Mouse (Mus musculus) forebrain, embryonic 10.5 days (tissue): ENCODE measurements around the gene Kcnma1. TPM values are rescaled to one million over a fixed set of nuclear protein-coding genes. Genes with fewer than 3 reads are reported as not detected.

Experiments
- DNase-seq: peaks from one replicate; pipeline ENCODE4 v3.0.0-alpha.2; 2017; ENCODE audit warnings: low spot score; ENCODE audit errors: extremely low spot score
- H3K27ac ChIP-seq: fragments of 300-500 bp; sonication (generic); 2 replicates; pipeline ENCODE4 v1.5.1; 2016; ENCODE audit warnings: mild to moderate bottlenecking
- H3K27me3 ChIP-seq: fragments of 300-500 bp; sonication (generic); 2 replicates; pipeline ENCODE4 v1.6.1; 2016; ENCODE audit warnings: mild to moderate bottlenecking; ENCODE audit not compliant: poor library complexity, severe bottlenecking
- H3K36me3 ChIP-seq: fragments of 300-500 bp; sonication (generic); replicated peaks from 2 replicates; pipeline ENCODE4 v1.6.1; 2016; ENCODE audit warnings: mild to moderate bottlenecking, moderate library complexity
- H3K4me1 ChIP-seq: fragments of 300-500 bp; sonication (generic); 2 replicates; pipeline ENCODE4 v1.6.1; 2016
- H3K4me3 ChIP-seq: fragments of 300-500 bp; sonication (generic); 2 replicates; pipeline ENCODE4 v1.5.1; 2016; ENCODE audit warnings: mild to moderate bottlenecking, moderate library complexity
- H3K9me3 ChIP-seq: fragments of 300-500 bp; sonication (generic); 2 replicates; pipeline ENCODE4 v1.6.1; 2016; ENCODE audit warnings: mild to moderate bottlenecking, moderate library complexity
- WGBS: fragments of 180-500 bp; shearing (Covaris S2); methylation state at CpG from one replicate; pipeline ENCODE4 v1.1.7; 2016; 5-methylcytosine and 5-hydroxymethylcytosine counted together
- polyA plus RNA-seq: library from polyadenylated mRNA; unstranded; fragments of >200 nt; fragmentation: Nextera tagmentation; extraction: Ambion mirVana; gene quantifications from 2 replicates; pipeline ENCODE4 v1.2.1, GENCODE M21; 2016

Gene Kcnma1
- polyA plus RNA-seq, 1 experiment from 2014 or later = 0.32 TPM

DNA sequence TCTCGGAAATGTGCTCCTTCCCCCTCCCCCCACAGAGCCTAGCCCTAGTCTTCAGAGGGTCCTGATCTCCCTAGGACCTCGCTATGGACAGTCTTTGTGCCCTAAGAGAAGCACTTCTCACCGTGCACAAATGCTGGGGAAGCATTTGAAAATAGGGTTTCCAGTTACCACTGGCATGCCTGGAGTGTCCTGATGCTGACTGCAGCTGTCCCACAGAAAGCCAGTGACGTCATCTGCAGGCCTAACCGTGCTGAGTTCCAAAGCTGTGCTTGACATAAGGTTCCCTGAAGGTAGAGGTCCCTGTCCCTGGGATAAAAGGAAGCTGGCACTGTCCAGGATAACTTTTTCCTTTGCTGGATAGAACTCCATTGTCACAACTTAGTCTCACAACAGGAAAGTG is 71.1 kb downstream of the Kcnma1 start:
- Histone ChIP-seq H3K27me3 (no peaks in the 10 kb centered on the region), H3K9me3 (no peaks in the 10 kb centered on the region), H3K36me3 (no peaks in the 10 kb centered on the region), H3K27ac (no peak overlapping the region), H3K4me1 (peaks cover 7% of the 10 kb centered on the region; the same call in 1 of the 2 replicates), H3K4me3 (no peak overlapping the region)
- no peak for DNase-seq
- 51% methylated on average over 5 of the region's 5 CpGs for WGBS

DNA sequence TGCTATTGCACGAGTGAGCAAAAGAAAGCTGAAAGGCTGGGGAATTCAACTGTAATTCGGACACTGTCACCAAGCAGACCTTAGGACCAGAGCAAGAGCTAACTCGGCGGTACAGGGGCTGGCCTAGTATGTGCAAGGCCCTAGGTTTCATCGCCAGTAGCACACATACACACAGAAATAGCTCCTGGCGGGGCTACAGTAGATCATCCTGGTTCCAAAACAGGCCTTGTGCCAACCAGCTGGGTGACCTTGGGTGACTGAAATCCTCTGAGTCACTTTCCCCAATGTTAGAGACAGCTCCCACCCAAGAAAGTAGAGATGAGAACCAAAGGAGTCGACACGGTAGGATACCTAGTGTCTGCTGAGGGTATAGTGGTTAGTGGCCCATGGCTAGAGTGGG is 72.2 kb downstream of the Kcnma1 start:
- Histone ChIP-seq H3K36me3 (no peaks in the 10 kb centered on the region), H3K4me1 (peaks cover 7% of the 10 kb centered on the region; the same call in 1 of the 2 replicates), H3K27me3 (no peaks in the 10 kb centered on the region), H3K27ac (no peak overlapping the region), H3K9me3 (no peaks in the 10 kb centered on the region), H3K4me3 (no peak overlapping the region)
- WGBS = 90% methylated on average over 8 of the region's 8 CpGs
- DNase-seq = no peak

DNA sequence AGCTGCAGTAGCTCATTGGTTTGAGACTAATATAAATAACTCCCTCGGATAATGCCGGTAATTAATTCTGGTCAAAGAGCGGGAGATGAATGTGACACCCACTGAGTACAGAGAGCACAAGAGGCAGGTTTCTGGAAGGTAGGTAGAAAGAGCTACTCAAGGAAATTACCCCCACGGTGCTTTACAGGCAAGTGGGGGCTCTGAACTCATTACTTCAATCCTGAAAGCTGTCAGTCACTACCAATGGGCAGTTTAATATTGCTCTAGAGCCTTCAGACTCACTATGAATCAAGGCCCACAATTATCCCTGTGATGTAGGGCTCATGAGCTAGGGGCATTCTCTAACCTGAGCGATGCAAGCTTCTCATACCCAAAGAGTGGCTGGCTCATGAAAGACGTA is 79.3 kb downstream of the Kcnma1 start:
- Histone ChIP-seq H3K27ac (no peak overlapping the region), H3K9me3 (no peaks in the 10 kb centered on the region), H3K4me3 (no peak overlapping the region), H3K4me1 (peaks cover 4% of the 10 kb centered on the region), H3K27me3 (no peaks in the 10 kb centered on the region), H3K36me3 (no peaks in the 10 kb centered on the region)
- 75% methylated on average over 6 of the region's 6 CpGs for WGBS
- no peak for DNase-seq

DNA sequence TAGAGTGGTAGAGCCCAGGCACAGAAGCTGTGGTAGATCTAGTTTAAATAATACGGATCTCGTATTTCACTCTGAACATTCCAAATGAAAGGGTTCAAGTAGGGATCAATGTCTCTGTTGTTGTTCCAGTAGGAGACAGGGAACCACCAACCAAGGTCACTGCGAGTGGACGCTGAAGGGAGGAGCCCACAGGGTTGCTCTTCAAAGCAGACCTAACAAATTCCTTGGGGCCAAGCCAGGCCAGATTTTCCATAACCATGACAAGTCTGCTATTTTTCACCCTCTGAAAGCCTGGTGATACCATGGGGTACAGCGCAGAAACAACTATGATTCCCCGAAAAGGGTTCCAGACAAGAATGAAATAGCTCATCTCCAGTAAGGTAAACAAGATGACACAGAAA is 82.6 kb downstream of the Kcnma1 start:
- no peaks in the 10 kb centered on the region for H3K27me3 ChIP-seq
- H3K9me3 ChIP-seq = no peaks in the 10 kb centered on the region
- H3K27ac ChIP-seq = no peak overlapping the region
- no peak overlapping the region for H3K4me3 ChIP-seq
- WGBS = 81% methylated on average over 6 of the region's 6 CpGs
- H3K4me1 ChIP-seq = peaks cover 3% of the 10 kb centered on the region; the same call in 1 of the 2 replicates
- no peaks in the 10 kb centered on the region for H3K36me3 ChIP-seq
- no peak for DNase-seq

DNA sequence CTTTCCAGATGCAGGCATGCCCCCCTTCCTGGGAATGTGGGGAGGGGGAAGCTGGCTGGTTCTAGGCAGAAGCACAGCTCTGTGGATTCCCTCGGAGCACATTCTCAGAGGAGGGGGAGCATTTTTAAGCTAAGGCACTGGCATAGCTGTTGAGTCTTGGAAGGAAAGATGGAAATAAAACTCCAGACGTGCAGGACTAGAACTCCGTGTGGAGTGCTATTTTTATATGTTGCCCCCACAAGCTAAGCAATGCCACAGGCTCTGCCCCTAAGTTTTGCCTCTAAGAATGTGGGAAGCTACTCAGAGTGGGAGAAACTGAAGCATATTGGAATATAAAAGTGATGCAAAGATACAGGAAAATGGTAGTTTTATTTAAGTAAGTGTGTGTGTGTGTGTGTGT is 85.1 kb downstream of the Kcnma1 start:
- H3K36me3 ChIP-seq = no peaks in the 10 kb centered on the region
- WGBS = 88% methylated on average over 3 of the region's 3 CpGs
- peaks cover 3% of the 10 kb centered on the region; the same call in 1 of the 2 replicates for H3K4me1 ChIP-seq
- H3K4me3 ChIP-seq = no peak overlapping the region
- DNase-seq = no peak
- H3K9me3 ChIP-seq = no peaks in the 10 kb centered on the region
- no peak overlapping the region for H3K27ac ChIP-seq
- H3K27me3 ChIP-seq = no peaks in the 10 kb centered on the region

DNA sequence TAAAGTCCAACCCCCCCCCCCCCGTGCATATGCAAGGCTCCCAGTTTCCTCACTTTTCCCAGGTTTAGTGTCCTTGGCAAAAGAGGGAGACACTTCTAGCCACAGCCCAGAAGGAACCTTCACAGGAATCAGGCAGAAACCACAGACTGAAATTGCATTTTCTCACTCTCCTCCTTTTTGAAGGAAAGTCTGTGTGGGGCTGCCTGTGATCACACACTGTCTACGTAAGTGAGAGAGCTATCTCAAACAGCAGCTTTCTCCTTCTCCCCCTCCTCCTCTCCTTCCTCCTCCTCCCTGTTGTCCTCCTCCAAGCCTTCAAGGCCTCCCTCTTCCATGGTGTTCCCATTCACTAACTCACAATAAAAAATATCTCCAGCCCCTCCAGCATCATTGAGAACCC is 90.9 kb downstream of the Kcnma1 start:
- no peak overlapping the region for H3K4me3 ChIP-seq
- H3K27me3 ChIP-seq = no peaks in the 10 kb centered on the region
- no peaks in the 10 kb centered on the region for H3K9me3 ChIP-seq
- no peaks in the 10 kb centered on the region for H3K36me3 ChIP-seq
- no peaks in the 10 kb centered on the region for H3K4me1 ChIP-seq
- no peak overlapping the region for H3K27ac ChIP-seq
- 79% methylated on average over 2 of the region's 2 CpGs for WGBS
- DNase-seq = no peak

DNA sequence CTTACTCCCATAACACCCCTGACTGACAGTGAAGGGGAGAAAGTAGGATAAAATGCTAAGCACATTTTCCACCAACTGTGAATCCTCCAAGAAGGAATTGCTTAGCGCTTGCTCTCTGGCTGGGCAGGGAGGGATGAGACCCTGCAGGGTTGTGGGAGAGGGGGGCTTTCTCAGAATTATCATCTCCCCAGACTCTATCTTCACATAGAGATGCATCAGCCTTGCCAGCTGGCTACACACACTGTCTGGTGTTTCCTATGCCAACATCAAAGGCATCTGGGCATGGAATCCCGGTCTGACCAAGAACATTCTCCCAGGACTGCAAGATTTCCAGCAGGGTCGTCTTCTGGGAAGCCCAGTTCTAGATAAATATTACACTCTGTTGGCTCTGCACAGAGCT is 91.5 kb downstream of the Kcnma1 start:
- Histone ChIP-seq H3K36me3 (no peaks in the 10 kb centered on the region), H3K4me3 (no peak overlapping the region), H3K4me1 (no peaks in the 10 kb centered on the region), H3K27ac (no peak overlapping the region), H3K27me3 (no peaks in the 10 kb centered on the region), H3K9me3 (no peaks in the 10 kb centered on the region)
- DNase-seq = no peak
- WGBS = 88% methylated on average over 3 of the region's 3 CpGs

DNA sequence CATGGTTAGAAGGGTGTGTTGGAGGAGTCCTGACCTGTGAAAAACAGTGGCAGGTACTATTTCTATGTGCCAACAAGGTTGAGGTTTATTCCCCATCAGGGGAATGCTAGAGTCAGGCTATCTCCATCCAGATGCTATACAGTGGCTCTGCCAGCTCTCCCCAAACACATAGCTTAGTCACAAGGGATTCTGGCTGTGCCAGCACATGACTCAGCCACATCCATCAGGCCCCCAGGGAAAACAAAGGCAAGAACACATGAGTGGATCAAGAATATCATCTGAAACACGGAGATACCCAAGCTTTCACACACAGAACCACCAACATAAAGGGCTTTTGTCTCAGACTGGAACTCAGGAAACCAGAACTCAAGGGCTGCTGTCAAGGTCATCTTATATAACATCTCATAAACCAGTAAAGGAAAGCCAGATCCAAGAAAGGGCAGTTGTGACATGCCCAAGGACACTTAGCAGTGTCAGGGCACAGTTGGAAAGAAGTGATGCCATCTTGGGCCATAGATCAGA is 103.1 kb downstream of the Kcnma1 start:
- Histone ChIP-seq H3K36me3 (no peaks in the 10 kb centered on the region), H3K27me3 (no peaks in the 10 kb centered on the region), H3K4me1 (no peaks in the 10 kb centered on the region; the same call in 1 of the 2 replicates), H3K9me3 (no peaks in the 10 kb centered on the region), H3K4me3 (no peak overlapping the region), H3K27ac (no peak overlapping the region)
- 68% methylated on average over 1 of the region's 1 CpGs for WGBS
- no peak for DNase-seq

DNA sequence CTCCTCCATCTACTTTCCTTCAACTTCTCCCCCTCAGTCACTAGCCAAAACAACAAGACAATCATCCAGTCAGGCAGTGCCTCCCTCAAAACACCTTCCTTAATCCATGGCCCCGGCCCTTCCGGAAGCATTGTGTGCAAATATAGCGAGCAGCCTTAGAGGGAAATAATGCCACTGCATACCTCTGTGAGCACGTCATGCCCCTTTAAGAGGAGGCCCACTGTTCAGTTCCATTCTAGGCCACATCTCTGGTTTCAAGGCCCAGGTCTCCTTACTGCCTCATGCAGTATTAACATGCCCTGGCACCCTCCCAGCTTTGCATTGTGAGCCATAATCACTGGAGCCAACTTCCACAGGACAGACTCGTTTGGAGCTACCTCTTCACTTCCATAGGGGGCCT is 105.7 kb downstream of the Kcnma1 start:
- no peaks in the 10 kb centered on the region; the same call in 1 of the 2 replicates for H3K4me1 ChIP-seq
- H3K36me3 ChIP-seq = no peaks in the 10 kb centered on the region
- 73% methylated on average over 5 of the region's 5 CpGs for WGBS

DNA sequence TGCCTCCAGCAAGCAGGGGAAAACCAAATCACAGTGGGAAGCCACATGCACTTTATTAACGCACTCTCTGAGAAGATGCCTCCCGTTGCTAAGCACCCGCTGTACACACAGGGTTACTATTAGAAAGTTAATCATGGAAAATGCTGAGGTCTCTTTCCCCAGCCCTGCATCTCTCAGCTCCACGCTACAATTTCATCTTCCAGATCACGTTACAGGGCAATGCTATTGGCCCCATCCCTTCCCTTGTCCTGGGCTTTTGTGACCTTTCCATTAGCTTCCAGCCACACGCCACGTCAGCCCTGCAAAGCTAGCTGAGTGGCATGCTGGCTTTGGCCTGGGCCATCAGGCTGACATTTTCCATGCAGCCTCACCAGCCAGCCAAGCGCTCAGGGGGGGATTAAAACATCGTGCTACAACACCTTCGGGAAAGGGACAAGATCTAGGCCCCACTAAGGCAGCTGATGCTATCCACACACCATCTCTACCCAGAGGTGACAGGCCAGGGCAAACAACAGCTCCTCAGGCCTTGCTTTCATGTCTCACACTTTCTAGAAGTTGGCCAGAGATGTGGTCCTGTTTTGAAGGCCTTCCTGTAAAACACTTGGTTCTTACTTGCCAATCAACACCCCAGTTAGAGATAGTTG is 111.5 kb downstream of the Kcnma1 start:
- no peaks in the 10 kb centered on the region for H3K27me3 ChIP-seq
- 44% methylated on average over 10 of the region's 10 CpGs for WGBS
- no peak overlapping the region for H3K4me3 ChIP-seq
- peak; percentile 29 for DNase-seq
- no peaks in the 10 kb centered on the region for H3K9me3 ChIP-seq
- no peaks in the 10 kb centered on the region for H3K36me3 ChIP-seq
- peak overlapping the region; percentile 58 for H3K27ac ChIP-seq
- H3K4me1 ChIP-seq = peaks cover 14% of the 10 kb centered on the region

More for the DNA sequence above, 105.7 kb downstream of the Kcnma1 start:
- no peaks in the 10 kb centered on the region for H3K9me3 ChIP-seq
- no peak overlapping the region for H3K4me3 ChIP-seq
- DNase-seq = no peak
- H3K27me3 ChIP-seq = no peaks in the 10 kb centered on the region
- no peak overlapping the region for H3K27ac ChIP-seq

DNA sequence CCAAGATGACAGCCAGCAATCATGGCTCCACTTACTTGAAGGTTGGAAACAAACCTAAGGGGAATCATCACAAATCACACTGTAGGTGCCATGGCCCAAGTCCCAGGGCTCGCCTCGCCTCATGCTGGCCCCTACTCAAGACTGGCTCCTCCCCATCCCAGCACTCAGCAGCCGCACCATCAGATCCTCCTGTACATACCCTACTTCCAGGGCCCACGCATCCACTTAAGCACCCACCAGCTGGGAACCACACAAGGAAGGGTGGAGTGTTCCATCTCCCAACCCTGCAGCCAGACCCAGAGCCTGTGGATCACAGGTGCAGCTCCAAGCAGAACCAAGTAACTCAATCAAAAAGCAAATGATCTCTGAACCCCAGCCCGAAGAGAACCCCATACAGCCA is 114.8 kb downstream of the Kcnma1 start:
- Histone ChIP-seq H3K4me1 (peaks cover 21% of the 10 kb centered on the region), H3K4me3 (no peak overlapping the region), H3K36me3 (no peaks in the 10 kb centered on the region), H3K27me3 (no peaks in the 10 kb centered on the region), H3K9me3 (no peaks in the 10 kb centered on the region), H3K27ac (no peak overlapping the region)
- WGBS = 94% methylated on average over 5 of the region's 5 CpGs
- no peak for DNase-seq

DNA sequence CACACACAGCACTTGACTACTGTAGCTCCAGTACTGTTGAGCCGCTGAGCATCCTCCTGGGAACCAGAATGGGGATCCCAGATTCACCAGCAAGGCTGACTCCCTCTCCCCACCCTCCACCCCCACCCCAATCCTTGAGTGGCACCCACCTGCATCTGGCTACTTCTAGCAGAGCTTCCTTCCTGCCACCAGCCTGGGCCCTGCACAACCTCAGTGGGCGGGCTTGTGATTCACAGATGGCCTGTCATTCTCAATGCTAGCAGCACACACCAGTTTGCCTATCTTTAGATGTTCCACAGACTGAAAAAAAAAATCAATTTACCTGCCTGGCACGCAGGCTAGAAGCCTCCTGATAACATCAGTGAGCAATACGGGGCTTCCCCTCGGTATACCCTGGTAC is 116.5 kb downstream of the Kcnma1 start:
- DNase-seq = no peak
- H3K4me3 ChIP-seq = no peak overlapping the region
- H3K27me3 ChIP-seq = no peaks in the 10 kb centered on the region
- peaks cover 17% of the 10 kb centered on the region for H3K4me1 ChIP-seq
- WGBS = 91% methylated on average over 5 of the region's 5 CpGs
- H3K9me3 ChIP-seq = no peaks in the 10 kb centered on the region
- H3K36me3 ChIP-seq = no peaks in the 10 kb centered on the region
- H3K27ac ChIP-seq = no peak overlapping the region

DNA sequence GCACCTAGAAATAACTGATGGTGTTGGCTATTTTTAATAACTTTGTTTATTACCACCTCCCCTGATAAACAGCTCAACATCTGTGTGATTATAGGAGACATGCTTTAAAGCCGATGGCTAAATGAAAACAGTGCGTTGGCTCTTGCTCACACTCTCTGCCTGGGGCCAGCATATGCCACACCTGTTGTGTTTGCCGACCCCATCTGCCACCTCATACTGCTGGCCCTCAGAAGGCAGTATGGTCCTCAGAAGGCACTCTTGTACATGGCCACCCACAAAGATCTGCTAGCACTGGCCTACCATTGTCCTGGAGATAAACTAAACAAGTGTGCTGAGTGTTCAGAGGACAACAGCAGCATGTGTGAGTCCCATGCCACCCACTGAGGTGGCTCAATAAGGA is 118.3 kb downstream of the Kcnma1 start:
- Histone ChIP-seq H3K4me3 (no peak overlapping the region), H3K27ac (no peak overlapping the region), H3K4me1 (peaks cover 15% of the 10 kb centered on the region), H3K27me3 (no peaks in the 10 kb centered on the region), H3K9me3 (no peaks in the 10 kb centered on the region), H3K36me3 (no peaks in the 10 kb centered on the region)
- no peak for DNase-seq
- WGBS = 86% methylated on average over 3 of the region's 3 CpGs
